Mouse (Mus musculus) lung, adult 2 months (tissue): ENCODE measurements around the gene Tns3. TPM values are rescaled to one million over a fixed set of nuclear protein-coding genes. Genes with fewer than 3 reads are reported as not detected.

Experiments
- DNase-seq: peaks from one replicate; pipeline ENCODE4 v3.0.0; 2022
- H3K4me1 ChIP-seq: fragments of 200-500 bp; 2 replicates; pipeline ENCODE4 v1.6.1; 2011; ENCODE audit warnings: low read length; ENCODE audit not compliant: control insufficient read depth, insufficient read depth
- H3K4me3 ChIP-seq: fragments of 200-500 bp; replicated peaks from 2 replicates; pipeline ENCODE3; 2011; ENCODE audit warnings: low read depth, mild to moderate bottlenecking, control low read depth, low read length; ENCODE audit errors: extremely low read depth
- CTCF ChIP-seq: fragments of 200-500 bp; IDR thresholded peaks from 2 replicates; pipeline ENCODE4 v1.5.1; 2011; ENCODE audit warnings: mild to moderate bottlenecking, low read length, control low read depth; ENCODE audit not compliant: insufficient read depth
- POLR2A ChIP-seq: fragments of 200-500 bp; IDR thresholded peaks from 2 replicates; pipeline ENCODE4 v1.6.1; 2011; ENCODE audit warnings: low read depth, mild to moderate bottlenecking, control low read depth, low read length, borderline replicate concordance; ENCODE audit errors: extremely low read depth
- WGBS: fragments of 180-500 bp; shearing (Covaris S2); methylation state at CpG from one replicate; pipeline ENCODE4 v1.1.7; 2018; 5-methylcytosine and 5-hydroxymethylcytosine counted together
- polyA plus RNA-seq: library from polyadenylated mRNA; depleted of rRNA; stranded (reverse); fragments of >200 nt; gene quantifications from 2 replicates; pipeline ENCODE4 v1.2.3, GENCODE M21; 2012

Tns3 gene
- polyA plus RNA-seq, 1 experiment = 160 TPM

- Histone ChIP-seq H3K4me1 (peaks cover 20% of the 10 kb centered on the region), H3K4me3 (no peak overlapping the region)
- 28% methylated on average over 9 of the region's 9 CpGs for WGBS
- DNase-seq = no peak
- TF ChIP-seq CTCF (no peak), POLR2A (no peak)
Observed at GRCm38 (mm10) chr11:8469537-8469936, 194.8 kb downstream of the Tns3 start.

DNA sequence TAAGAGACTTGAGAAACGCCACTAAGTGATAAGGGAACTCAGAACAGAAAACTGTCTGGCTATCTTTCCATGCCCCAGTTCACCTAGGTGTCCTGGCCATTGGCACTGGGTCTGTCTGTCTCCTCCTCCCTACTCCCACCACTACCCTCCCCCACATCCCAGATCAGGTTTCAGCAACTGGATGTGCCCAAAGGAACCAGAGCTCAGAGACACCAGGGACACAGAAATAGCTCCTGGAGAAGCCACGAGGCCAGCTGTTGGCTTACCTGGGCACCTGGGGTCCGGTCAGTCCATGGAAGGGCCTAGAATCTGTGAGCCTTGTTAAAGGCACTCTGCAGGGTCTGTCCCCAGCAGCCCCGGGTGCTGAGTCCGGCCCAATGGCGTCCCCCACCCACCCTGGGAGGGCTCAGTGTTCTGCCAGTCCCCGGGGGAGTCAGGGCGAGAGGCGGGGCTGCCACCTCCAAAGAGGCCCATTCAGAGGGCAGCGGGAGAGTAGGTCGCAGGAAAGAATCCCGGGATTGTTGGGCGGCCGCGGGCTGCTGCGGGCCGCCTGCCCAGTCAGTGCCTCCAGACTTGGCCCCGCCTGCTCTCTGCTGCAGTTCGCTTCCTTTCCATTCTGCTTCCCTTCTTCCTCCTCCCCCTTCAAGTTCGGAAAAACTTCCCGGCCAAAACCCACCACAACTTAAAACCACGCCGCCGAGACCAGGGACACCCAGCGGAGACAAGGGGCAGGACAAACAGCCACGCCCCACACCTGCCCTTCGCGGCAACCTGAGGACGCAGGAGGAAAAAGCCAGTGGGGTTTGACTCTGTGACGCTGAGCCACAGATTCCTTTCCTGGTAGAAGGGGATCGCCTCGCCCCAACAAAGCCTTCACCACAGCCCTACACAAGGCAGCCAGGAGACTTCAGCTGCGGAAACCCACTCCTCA, 195.9 kb downstream of the Tns3 start:
- peak; percentile 71 for DNase-seq
- TF ChIP-seq CTCF (no peak), POLR2A (peak; percentile 20; the same call in 1 of the 2 replicates)

DNA sequence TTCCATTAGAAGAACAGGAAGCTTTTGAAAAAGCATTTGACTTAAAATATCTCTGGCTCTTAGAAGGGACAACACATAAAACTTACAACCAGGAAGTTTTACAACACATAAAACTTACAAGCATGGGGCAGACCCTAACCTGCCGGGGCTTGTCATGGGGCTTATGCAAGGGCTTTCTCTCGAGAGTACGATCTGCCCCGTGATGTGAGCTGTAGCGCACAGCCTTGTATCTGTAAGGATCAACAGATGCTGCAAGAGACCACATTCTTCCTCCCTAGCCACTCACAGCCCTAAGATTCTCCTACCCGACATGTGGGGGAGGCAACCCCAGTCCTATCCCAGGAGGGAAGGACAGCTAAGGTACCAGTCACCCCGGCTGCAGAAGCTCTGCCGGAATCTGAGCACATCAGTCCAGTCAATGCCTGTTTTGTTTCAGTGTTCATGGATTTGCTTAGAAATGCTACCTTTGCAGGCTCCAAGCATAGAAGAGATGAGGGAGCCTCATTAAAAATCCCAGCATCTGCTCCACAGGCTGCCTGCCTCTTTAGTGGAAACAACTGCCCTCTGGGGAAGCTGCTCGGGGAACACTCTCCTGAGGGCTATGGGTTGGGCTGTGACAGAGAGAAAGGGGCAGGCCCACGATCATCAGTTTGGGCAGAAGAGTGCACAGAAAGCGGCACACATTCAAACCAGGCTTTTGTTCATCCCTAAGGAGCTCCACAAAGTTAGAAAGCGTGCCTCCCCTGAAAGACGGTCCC, 196.8 kb downstream of the Tns3 start:
- 44% methylated on average over 13 of the region's 13 CpGs for WGBS
- no peak for DNase-seq
- H3K4me1 ChIP-seq = peaks cover 26% of the 10 kb centered on the region
- TF ChIP-seq CTCF = no peak
- peak overlapping the region; percentile 60 for H3K4me3 ChIP-seq

More for the DNA sequence above, 195.9 kb downstream of the Tns3 start:
- Histone ChIP-seq H3K4me3 (peak overlapping the region; percentile 60), H3K4me1 (peaks cover 24% of the 10 kb centered on the region)
- WGBS = 4% methylated on average over 33 of the region's 33 CpGs

- WGBS = 39% methylated on average over 2 of the region's 2 CpGs
- TF ChIP-seq POLR2A (no peak), CTCF (no peak)
- H3K4me3 ChIP-seq = no peak overlapping the region
- H3K4me1 ChIP-seq = peaks cover 24% of the 10 kb centered on the region
- DNase-seq = no peak
Observed at GRCm38 (mm10) chr11:8463866-8464265, 200.5 kb downstream of the Tns3 start.

DNA sequence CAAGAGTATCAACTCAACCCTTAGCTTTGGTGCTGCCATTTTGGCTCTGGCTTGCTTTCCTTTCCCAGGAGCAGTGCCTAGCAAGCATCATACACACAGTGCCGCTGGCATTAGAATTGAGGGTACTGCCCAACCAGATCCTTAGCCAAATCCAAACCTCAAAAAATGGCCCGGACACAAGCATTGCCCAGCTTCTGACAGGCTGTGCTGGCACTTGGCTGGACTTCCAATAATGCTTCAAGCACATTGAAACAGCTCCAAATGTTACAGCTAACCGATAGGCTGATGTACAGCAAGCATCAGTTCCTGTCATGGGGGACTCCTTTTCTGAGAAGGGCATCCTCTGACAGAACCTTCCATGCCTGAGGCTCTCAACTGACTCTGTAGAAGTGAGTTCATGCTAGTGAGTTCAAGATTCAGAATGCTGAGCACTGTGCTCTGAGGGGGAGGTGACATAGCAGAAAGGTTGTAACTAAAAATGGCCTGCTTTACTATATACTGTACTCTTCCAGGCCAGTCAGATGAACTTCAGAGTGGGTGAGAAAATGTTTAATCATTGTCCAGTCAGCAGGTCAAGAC, 201.4 kb downstream of the Tns3 start:
- no peak for DNase-seq
- 66% methylated on average over 3 of the region's 3 CpGs for WGBS
- no peak overlapping the region for H3K4me3 ChIP-seq
- no peak for TF ChIP-seq POLR2A
- no peak for TF ChIP-seq CTCF
- peaks cover 26% of the 10 kb centered on the region for H3K4me1 ChIP-seq

GRCm38 (mm10) chr11:8460835-8461234, 203.5 kb downstream of the Tns3 start:
- Histone ChIP-seq H3K4me3 (no peak overlapping the region), H3K4me1 (peaks cover 22% of the 10 kb centered on the region)
- 69% methylated on average over 4 of the region's 4 CpGs for WGBS
- no peak for TF ChIP-seq CTCF
- no peak for TF ChIP-seq POLR2A
- DNase-seq = no peak

GRCm38 (mm10) chr11:8457951-8458350, 206.4 kb downstream of the Tns3 start:
- TF ChIP-seq POLR2A (no peak), CTCF (no peak)
- no peak for DNase-seq
- 26% methylated on average over 5 of the region's 5 CpGs for WGBS
- Histone ChIP-seq H3K4me1 (peaks cover 20% of the 10 kb centered on the region), H3K4me3 (no peak overlapping the region)

GRCm38 (mm10) chr11:8456586-8457285, 207.6 kb downstream of the Tns3 start:
- Histone ChIP-seq H3K4me3 (no peak overlapping the region), H3K4me1 (peaks cover 20% of the 10 kb centered on the region)
- TF ChIP-seq CTCF (no peak), POLR2A (no peak)
- no peak for DNase-seq
- WGBS = 53% methylated on average over 9 of the region's 9 CpGs

- DNase-seq = no peak
- no peak for TF ChIP-seq CTCF
- peaks cover 24% of the 10 kb centered on the region for H3K4me1 ChIP-seq
- no peak overlapping the region for H3K4me3 ChIP-seq
- 68% methylated on average over 6 of the region's 6 CpGs for WGBS
Observed at GRCm38 (mm10) chr11:8455650-8456049, 208.7 kb downstream of the Tns3 start.
